Mouse (Mus musculus) stomach, postnatal 0 days (tissue): Measurements from ENCODE around the gene Ociad1.

Experiments
- CTCF ChIP-seq: IDR thresholded peaks from 2 replicates; pipeline ENCODE4 v1.5.1; 2016; ENCODE audit warnings: antibody characterized with exemption, low read depth, mild to moderate bottlenecking, moderate library complexity
- EP300 ChIP-seq: optimal IDR thresholded peaks from 2 replicates; pipeline ENCODE3; 2016; ENCODE audit warnings: antibody characterized with exemption

GRCm38 (mm10) chr5:73256352-73257065, 36.1 kb upstream of the Ociad1 start, which contains the start of gene Fryl:
- TF ChIP-seq CTCF = no peak
- no peak for TF ChIP-seq EP300
